Mouse (Mus musculus) bone marrow macrophage, adult 2 months (primary cell): ENCODE measurements around the gene Slc39a11. TPM values are rescaled to one million over a fixed set of nuclear protein-coding genes. Genes with fewer than 3 reads are reported as not detected.
"Not testable (repeated sequence)": the region's sequence is repeated elsewhere in the genome, so short reads cannot be mapped to it uniquely, and the experiment has no call there.

Experiments used
- H3K27ac ChIP-seq: 2 replicates; pipeline ENCODE4 v1.5.1; 2012; ENCODE audit warnings: low read depth, low read length; ENCODE audit not compliant: insufficient read depth
- H3K4me1 ChIP-seq: 2 replicates; pipeline ENCODE4 v1.6.1; 2012; ENCODE audit warnings: low read length; ENCODE audit not compliant: control insufficient read depth, insufficient read depth
- H3K4me3 ChIP-seq: 2 replicates; pipeline ENCODE4 v1.5.1; 2012; ENCODE audit warnings: mild to moderate bottlenecking, low read length, moderate library complexity; ENCODE audit not compliant: insufficient read depth
- CTCF ChIP-seq: IDR thresholded peaks from 2 replicates; pipeline ENCODE4 v1.5.1; 2012; ENCODE audit warnings: low read depth, mild to moderate bottlenecking, low read length, moderate library complexity
- POLR2A ChIP-seq: IDR thresholded peaks from 2 replicates; pipeline ENCODE4 v1.6.1; 2012; ENCODE audit warnings: mild to moderate bottlenecking, low read depth, low read length, borderline replicate concordance
- polyA plus RNA-seq: library from polyadenylated mRNA; stranded (reverse); fragments of >200 nt; gene quantifications from 2 replicates; pipeline ENCODE4 v1.2.4, GENCODE M21; 2012; ENCODE audit not compliant: missing spikeins, insufficient read depth, insufficient read length

Slc39a11 gene
- polyA plus RNA-seq, 1 experiment: 24.3 TPM

DNA sequence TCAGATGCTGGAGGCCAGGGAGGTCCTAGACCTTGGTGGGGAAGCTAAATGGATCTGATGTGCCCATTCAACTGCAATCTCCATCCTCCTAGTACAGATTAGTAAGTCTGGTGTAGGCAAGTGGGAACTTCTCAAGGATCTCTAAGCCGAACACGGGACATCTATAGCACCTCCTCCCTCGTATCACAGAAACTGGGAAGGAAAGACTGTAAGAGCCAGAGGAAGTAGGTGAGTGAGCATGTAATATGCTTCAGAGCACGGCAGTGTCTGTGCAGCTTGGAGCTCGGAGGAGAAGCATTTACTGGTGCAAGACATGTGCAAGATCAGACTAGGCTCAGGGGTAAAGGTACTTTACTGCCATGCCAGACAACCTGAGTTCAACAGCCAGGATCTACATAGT is 19.0 kb upstream of the Slc39a11 start:
- peaks cover 18% of the 10 kb centered on the region for H3K4me1 ChIP-seq
- H3K27ac ChIP-seq: no peak overlapping the region
- H3K4me3 ChIP-seq: no peak overlapping the region
- no peak for TF ChIP-seq CTCF
- no peak for TF ChIP-seq POLR2A

DNA sequence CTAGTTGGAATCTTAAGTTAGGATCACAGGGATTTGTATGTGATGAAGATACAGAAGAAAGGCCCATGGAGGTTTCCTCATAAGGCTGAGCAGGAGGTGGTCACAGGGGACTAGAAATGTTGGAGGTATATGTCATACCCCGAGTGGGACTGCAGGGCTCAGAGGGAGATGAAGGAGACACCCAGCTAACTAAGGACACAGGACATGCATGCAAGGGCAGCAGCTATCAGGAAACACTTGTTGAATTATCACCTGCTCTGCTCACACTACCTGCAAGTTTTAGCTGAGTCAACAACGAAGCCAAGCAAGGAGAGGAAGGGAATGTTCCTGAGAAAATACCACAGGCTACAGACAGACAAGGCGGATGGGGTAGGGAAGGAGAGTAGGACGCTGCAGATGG is 17.8 kb upstream of the Slc39a11 start:
- no peak overlapping the region for H3K4me3 ChIP-seq
- H3K27ac ChIP-seq: no peak overlapping the region
- peaks cover 18% of the 10 kb centered on the region for H3K4me1 ChIP-seq
- TF ChIP-seq POLR2A (no peak), CTCF (no peak)

DNA sequence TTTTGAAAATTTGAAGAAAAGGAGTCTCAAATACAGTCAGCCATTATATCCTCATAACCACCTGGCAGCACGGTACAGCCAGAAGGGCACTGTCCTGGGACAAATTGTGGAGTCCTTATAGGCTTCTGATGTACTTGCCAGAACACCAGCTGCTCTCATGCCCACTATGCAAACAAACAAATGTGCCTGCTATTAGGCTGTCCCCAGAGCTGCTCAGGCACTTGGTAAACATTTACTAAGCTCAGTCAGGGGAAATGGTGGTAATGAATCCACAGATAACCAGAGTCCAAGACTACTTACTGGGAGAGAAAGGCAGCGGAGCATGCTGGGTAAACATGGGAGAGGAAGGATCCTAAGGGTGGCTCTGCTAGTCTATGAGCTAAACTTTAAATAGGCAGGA is 17.2 kb upstream of the Slc39a11 start:
- H3K4me3 ChIP-seq: no peak overlapping the region
- peaks cover 18% of the 10 kb centered on the region for H3K4me1 ChIP-seq
- TF ChIP-seq POLR2A: no peak
- TF ChIP-seq CTCF: no peak
- no peak overlapping the region for H3K27ac ChIP-seq

DNA sequence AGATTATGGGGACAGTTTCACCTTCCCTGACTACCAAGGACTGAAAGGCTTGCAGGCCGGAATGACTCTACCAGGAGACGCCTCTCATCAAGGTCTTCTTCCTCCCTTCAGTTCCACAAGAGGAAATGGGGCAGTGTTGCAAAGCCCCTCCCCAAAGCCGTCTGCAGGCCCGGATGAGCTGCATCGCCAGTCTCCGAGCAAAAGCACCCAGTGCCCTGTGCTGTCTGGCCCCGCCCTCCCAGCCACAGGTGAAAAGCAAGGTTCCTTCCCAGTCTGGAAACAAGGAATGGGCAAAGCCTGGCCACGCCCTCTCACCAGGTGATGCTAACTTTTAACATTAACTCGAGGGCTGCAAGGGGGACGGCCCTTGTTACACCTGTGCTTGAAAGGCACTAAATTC is 16.8 kb upstream of the Slc39a11 start:
- Histone ChIP-seq H3K27ac (no peak overlapping the region), H3K4me1 (peaks cover 18% of the 10 kb centered on the region), H3K4me3 (no peak overlapping the region)
- no peak for TF ChIP-seq POLR2A

DNA sequence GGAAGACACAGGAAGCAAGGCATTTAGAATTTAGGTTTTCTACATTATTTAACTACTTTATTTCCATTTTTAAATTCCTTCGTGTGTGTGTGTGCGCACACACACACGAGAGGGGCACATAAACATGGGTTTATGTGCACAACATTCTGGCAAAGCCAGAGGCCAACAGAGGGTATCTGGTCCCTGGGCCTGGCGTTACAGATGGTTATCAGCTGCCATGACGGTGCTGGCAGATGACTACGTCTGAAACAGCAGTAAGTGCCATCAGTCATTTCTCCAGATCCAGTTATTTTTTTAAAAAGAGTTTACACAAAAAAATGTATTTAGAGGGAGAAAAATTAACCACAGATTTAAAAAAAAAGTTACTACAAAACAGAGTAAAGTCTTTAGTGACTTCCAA is 16.3 kb upstream of the Slc39a11 start:
- TF ChIP-seq CTCF: no peak
- no peak for TF ChIP-seq POLR2A
- no peak overlapping the region for H3K4me3 ChIP-seq
- H3K4me1 ChIP-seq: peaks cover 18% of the 10 kb centered on the region
- no peak overlapping the region for H3K27ac ChIP-seq

DNA sequence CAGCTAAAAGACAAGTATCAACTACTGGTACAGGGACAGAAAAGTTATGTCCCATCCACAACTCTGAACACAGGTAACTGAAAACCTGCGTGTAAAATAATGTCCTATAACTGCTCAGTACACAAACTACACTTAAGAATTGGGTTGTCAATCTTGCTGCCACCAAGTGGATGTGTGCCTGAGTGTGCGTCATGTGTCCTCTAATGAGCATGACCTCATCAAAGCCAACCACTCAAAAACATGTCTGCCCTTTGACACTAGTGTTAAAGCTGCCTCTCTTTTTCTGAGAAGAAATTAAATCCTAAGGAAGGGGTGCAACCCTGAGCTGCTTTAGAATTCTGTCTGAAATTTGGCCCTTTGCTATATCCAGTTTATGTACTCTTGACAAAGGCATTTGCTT is 14.4 kb upstream of the Slc39a11 start:
- H3K4me1 ChIP-seq: peaks cover 16% of the 10 kb centered on the region
- H3K27ac ChIP-seq: no peak overlapping the region
- H3K4me3 ChIP-seq: no peak overlapping the region
- TF ChIP-seq CTCF: no peak
- no peak for TF ChIP-seq POLR2A

DNA sequence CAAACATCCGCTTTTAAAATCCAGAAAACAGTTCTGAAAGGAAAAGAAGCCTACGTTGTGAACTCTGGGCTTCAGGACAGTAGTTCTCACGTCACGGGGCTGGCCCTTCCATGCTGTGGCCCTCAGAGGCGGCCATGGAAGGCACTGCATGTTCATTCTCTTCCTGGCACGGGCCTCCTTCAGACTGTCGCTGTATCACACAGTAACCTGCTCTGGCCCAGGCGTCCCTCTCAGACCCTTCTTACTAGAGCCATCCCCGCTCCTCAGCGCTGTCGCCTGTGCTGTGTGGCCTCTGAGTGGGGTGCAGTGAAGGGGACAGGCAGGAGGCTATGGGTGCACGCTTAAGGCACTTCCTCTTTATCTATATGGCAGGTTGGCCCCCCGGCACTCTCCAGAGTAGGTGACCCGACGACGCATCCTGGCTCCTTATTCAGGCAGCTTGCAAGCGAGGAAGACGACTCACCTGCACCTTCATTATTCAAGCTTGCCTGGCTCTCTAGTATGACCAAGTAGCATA is 12.0 kb upstream of the Slc39a11 start:
- Histone ChIP-seq H3K4me3 (no peak overlapping the region), H3K4me1 (peaks cover 10% of the 10 kb centered on the region), H3K27ac (no peak overlapping the region)
- no peak for TF ChIP-seq POLR2A
- TF ChIP-seq CTCF: no peak

DNA sequence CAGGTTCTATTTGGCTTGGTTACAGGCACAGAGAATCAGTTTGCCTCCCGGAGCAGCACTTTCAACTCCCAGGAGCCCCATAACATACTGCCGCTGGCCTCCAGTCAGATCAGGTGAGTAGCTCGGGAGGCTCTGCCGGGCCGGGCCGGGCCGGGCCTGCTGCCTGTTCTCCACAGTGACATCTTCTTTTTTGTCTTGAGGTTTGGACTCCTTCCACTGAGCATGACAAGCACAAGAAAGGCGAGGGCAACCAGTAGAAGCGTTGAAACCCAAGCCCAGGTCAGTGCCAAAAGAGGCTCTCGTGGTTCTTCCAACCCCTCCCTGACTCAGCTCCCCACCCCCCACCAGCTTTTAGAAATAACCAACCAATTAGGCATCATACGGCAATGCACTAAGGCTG is 11.1 kb upstream of the Slc39a11 start:
- H3K27ac ChIP-seq: no peak overlapping the region
- peaks cover 8% of the 10 kb centered on the region for H3K4me1 ChIP-seq
- no peak overlapping the region for H3K4me3 ChIP-seq
- TF ChIP-seq CTCF: no peak
- no peak for TF ChIP-seq POLR2A

DNA sequence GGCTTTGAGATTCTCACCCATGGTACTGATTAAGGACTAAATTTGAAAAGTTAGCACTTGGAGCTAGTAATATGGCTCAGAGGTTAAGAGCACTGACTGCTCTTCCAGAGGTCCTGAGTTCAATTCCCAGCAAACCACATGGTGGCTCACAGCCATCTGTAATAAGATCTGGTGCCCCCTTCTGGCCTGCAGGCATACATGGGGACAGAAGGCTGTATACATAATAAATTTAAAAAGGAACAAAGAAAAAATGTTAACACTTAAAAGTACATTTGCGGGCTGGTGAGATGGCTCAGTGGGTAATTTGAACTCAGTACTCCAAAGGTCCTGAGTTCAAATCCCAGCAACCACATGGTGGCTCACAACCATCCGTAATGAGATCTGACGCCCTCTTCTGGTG is 10.3 kb upstream of the Slc39a11 start:
- H3K4me1 ChIP-seq, H3K27ac ChIP-seq, H3K4me3 ChIP-seq: not testable (repeated sequence)

DNA sequence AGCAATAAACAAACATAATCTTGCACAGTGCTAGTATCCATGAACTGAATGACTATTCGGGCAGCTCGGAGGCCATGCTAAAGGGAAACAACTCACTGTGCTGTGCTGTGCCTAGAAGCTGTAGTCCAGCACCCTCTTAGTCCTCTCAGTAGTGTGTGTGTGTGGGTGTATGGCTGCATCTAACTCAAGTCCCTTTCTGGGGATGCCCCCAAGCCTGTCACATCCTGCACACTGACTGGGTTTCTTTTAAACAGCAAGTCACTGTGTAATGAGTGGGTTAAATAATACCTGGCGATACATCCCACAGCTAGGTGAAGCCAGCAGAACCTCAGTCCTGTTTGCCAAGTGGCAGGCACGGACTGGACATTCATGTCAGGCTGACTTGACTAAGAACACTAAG is 8.9 kb upstream of the Slc39a11 start:
- no peak for TF ChIP-seq CTCF
- TF ChIP-seq POLR2A: no peak

DNA sequence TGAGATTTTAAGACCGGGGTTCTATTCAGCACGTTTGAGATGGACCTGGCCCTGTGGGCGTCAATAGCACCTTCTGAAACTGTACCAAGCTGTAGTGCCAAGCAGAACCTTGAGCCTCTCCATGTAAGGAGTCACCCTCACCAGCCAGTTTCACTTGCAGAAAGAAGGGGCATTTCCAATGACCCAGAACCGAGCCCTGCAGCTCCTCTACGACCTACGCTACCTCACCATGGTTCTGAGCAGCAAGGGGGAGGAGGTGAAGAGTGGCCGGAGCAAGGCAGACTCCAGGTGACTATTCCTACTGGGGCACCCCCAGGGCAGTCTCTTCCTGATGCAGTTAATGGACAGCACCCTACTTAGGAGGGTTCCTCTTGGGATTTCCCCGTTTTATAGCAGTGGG is 8.4 kb upstream of the Slc39a11 start:
- Histone ChIP-seq H3K4me3 (no peak overlapping the region), H3K27ac (no peak overlapping the region), H3K4me1 (no peaks in the 10 kb centered on the region)
- no peak for TF ChIP-seq CTCF
- no peak for TF ChIP-seq POLR2A

More for the DNA sequence above, 8.9 kb upstream of the Slc39a11 start:
- Histone ChIP-seq H3K27ac (no peak overlapping the region), H3K4me3 (no peak overlapping the region), H3K4me1 (no peaks in the 10 kb centered on the region)
